Mouse (Mus musculus): Measurements from ENCODE around the gene Minpp1. TPM values are rescaled to one million over a fixed set of nuclear protein-coding genes. Genes with fewer than 3 reads are reported as not detected.
A peak's percentile ranks its signal among the peaks of the same experiment; 100 is the strongest.

The Minpp1 gene
- polyA plus RNA-seq, 1 experiment from 2014 or later, result 38.7 TPM

- Histone ChIP-seq H3K4me2 (replicated peaks; ENCODE audit: low read depth) (no peak overlapping the region), H3K27me3 (ENCODE audit: control insufficient read depth, insufficient read depth, low read length) (no peaks in the 10 kb centered on the region), H3K27ac (replicated peaks) (no peak overlapping the region), H3K4me3 (ENCODE audit: low read depth, low read length) (no peak overlapping the region), H3K36me3 (ENCODE audit: control insufficient read depth, insufficient read depth, low read length) (no peaks in the 10 kb centered on the region), H3K9me3 (ENCODE audit: control insufficient read depth, low read length) (no peaks in the 10 kb centered on the region), H3K4me1 (replicated peaks; ENCODE audit: control insufficient read depth, insufficient read depth) (no peaks in the 10 kb centered on the region), H3K9ac (ENCODE audit: low read length) (no peak overlapping the region)
- ATAC-seq (ENCODE audit: low FRiP score, low TSS enrichment), result no peak
- DNase-seq (ENCODE audit: low spot score), result no peak
- TF ChIP-seq EP300 (optimal IDR thresholded peaks at IDR 0.05) (no peak), CTCF (IDR thresholded peaks at IDR 0.05; ENCODE audit: low read depth) (no peak)
- 73% methylated on average over 8 of the region's 8 CpGs for WGBS
Observed at GRCm38 (mm10) chr19:32522753-32523307, 37.3 kb downstream of the Minpp1 start.

GRCm38 (mm10) chr19:32523769-32524515 lies 38.4 kb downstream of the Minpp1 start:
- H3K4me3 ChIP-seq (ENCODE audit: low read depth, low read length), result no peak overlapping the region
- no peak overlapping the region for H3K27ac ChIP-seq (replicated peaks)
- no peaks in the 10 kb centered on the region for H3K9me3 ChIP-seq (ENCODE audit: control insufficient read depth, low read length)
- peak; percentile 38 for DNase-seq (ENCODE audit: low spot score)
- no peaks in the 10 kb centered on the region for H3K27me3 ChIP-seq (ENCODE audit: control insufficient read depth, insufficient read depth, low read length)
- H3K4me1 ChIP-seq (replicated peaks; ENCODE audit: control insufficient read depth, insufficient read depth), result no peaks in the 10 kb centered on the region
- H3K9ac ChIP-seq (ENCODE audit: low read length), result no peak overlapping the region
- peak; percentile 87 for ATAC-seq (ENCODE audit: low FRiP score, low TSS enrichment)
- H3K36me3 ChIP-seq (ENCODE audit: control insufficient read depth, insufficient read depth, low read length), result no peaks in the 10 kb centered on the region
- TF ChIP-seq CTCF (IDR thresholded peaks at IDR 0.05; ENCODE audit: low read depth) (no peak), EP300 (optimal IDR thresholded peaks at IDR 0.05) (no peak)
- no peak overlapping the region for H3K4me2 ChIP-seq (replicated peaks; ENCODE audit: low read depth)
- WGBS, result 64% methylated on average over 14 of the region's 14 CpGs

GRCm38 (mm10) chr19:32524516-32524860 lies 38.9 kb downstream of the Minpp1 start:
- DNase-seq (ENCODE audit: low spot score) (no peak), ATAC-seq (ENCODE audit: low FRiP score, low TSS enrichment) (no peak)
- Histone ChIP-seq H3K36me3 (ENCODE audit: control insufficient read depth, insufficient read depth, low read length) (no peaks in the 10 kb centered on the region), H3K4me1 (replicated peaks; ENCODE audit: control insufficient read depth, insufficient read depth) (no peaks in the 10 kb centered on the region), H3K27ac (replicated peaks) (no peak overlapping the region), H3K4me3 (ENCODE audit: low read depth, low read length) (no peak overlapping the region), H3K27me3 (ENCODE audit: control insufficient read depth, insufficient read depth, low read length) (no peaks in the 10 kb centered on the region), H3K4me2 (replicated peaks; ENCODE audit: low read depth) (no peak overlapping the region), H3K9ac (ENCODE audit: low read length) (no peak overlapping the region), H3K9me3 (ENCODE audit: control insufficient read depth, low read length) (no peaks in the 10 kb centered on the region)
- no peak for TF ChIP-seq CTCF (IDR thresholded peaks at IDR 0.05; ENCODE audit: low read depth)
- no peak for TF ChIP-seq EP300 (optimal IDR thresholded peaks at IDR 0.05)
- WGBS, result 68% methylated on average over 3 of the region's 3 CpGs

GRCm38 (mm10) chr19:32527139-32527538 lies 41.6 kb downstream of the Minpp1 start:
- Histone ChIP-seq H3K9ac (ENCODE audit: low read length) (no peak overlapping the region), H3K4me1 (replicated peaks; ENCODE audit: control insufficient read depth, insufficient read depth) (no peaks in the 10 kb centered on the region), H3K27ac (replicated peaks) (no peak overlapping the region), H3K9me3 (ENCODE audit: control insufficient read depth, low read length) (no peaks in the 10 kb centered on the region), H3K4me3 (ENCODE audit: low read depth, low read length) (no peak overlapping the region), H3K36me3 (ENCODE audit: control insufficient read depth, insufficient read depth, low read length) (no peaks in the 10 kb centered on the region), H3K27me3 (ENCODE audit: control insufficient read depth, insufficient read depth, low read length) (no peaks in the 10 kb centered on the region), H3K4me2 (replicated peaks; ENCODE audit: low read depth) (no peak overlapping the region)
- no peak for DNase-seq (ENCODE audit: low spot score)
- TF ChIP-seq CTCF (IDR thresholded peaks at IDR 0.05; ENCODE audit: low read depth) (no peak), EP300 (optimal IDR thresholded peaks at IDR 0.05) (no peak)
- ATAC-seq (ENCODE audit: low FRiP score, low TSS enrichment), result no peak
- 93% methylated on average over 5 of the region's 5 CpGs for WGBS

- H3K27ac ChIP-seq (replicated peaks), result no peak overlapping the region
- H3K4me2 ChIP-seq (replicated peaks; ENCODE audit: low read depth), result no peak overlapping the region
- 40% methylated on average over 3 of the region's 3 CpGs for WGBS
- ATAC-seq (ENCODE audit: low FRiP score, low TSS enrichment) (peak; percentile 60), DNase-seq (ENCODE audit: low spot score) (no peak)
- no peak overlapping the region for H3K9ac ChIP-seq (ENCODE audit: low read length)
- H3K27me3 ChIP-seq (ENCODE audit: control insufficient read depth, insufficient read depth, low read length), result no peaks in the 10 kb centered on the region
- no peaks in the 10 kb centered on the region for H3K4me1 ChIP-seq (replicated peaks; ENCODE audit: control insufficient read depth, insufficient read depth)
- H3K9me3 ChIP-seq (ENCODE audit: control insufficient read depth, low read length), result no peaks in the 10 kb centered on the region
- no peak for TF ChIP-seq EP300 (optimal IDR thresholded peaks at IDR 0.05)
- TF ChIP-seq CTCF (IDR thresholded peaks at IDR 0.05; ENCODE audit: low read depth), result no peak
- H3K36me3 ChIP-seq (ENCODE audit: control insufficient read depth, insufficient read depth, low read length), result no peaks in the 10 kb centered on the region
- H3K4me3 ChIP-seq (ENCODE audit: low read depth, low read length), result no peak overlapping the region
Observed at GRCm38 (mm10) chr19:32528723-32529122, 43.2 kb downstream of the Minpp1 start.

GRCm38 (mm10) chr19:32529252-32529942 lies 43.8 kb downstream of the Minpp1 start:
- no peaks in the 10 kb centered on the region for H3K9me3 ChIP-seq (ENCODE audit: control insufficient read depth, low read length)
- H3K27me3 ChIP-seq (ENCODE audit: control insufficient read depth, insufficient read depth, low read length), result no peaks in the 10 kb centered on the region
- TF ChIP-seq CTCF (IDR thresholded peaks at IDR 0.05; ENCODE audit: low read depth), result no peak
- TF ChIP-seq EP300 (optimal IDR thresholded peaks at IDR 0.05), result no peak
- no peaks in the 10 kb centered on the region for H3K36me3 ChIP-seq (ENCODE audit: control insufficient read depth, insufficient read depth, low read length)
- WGBS, result 51% methylated on average over 11 of the region's 11 CpGs
- no peak overlapping the region for H3K9ac ChIP-seq (ENCODE audit: low read length)
- H3K4me3 ChIP-seq (ENCODE audit: low read depth, low read length), result no peak overlapping the region
- 0 out of 2 replicates have a peak overlapping the region, but pooled peaks have one; percentile 35 for H3K27ac ChIP-seq (replicated peaks)
- no peak overlapping the region for H3K4me2 ChIP-seq (replicated peaks; ENCODE audit: low read depth)
- no peak for ATAC-seq (ENCODE audit: low FRiP score, low TSS enrichment)
- no peaks in the 10 kb centered on the region for H3K4me1 ChIP-seq (replicated peaks; ENCODE audit: control insufficient read depth, insufficient read depth)
- no peak for DNase-seq (ENCODE audit: low spot score)

All from stomach, postnatal 0 days (tissue).